Mouse (Mus musculus) neural tube, embryonic 10.5 days (tissue): ENCODE data around the gene H6pd.

Experiments
- DNase-seq: peaks from one replicate; pipeline ENCODE4 v3.0.0-alpha.2; 2017; ENCODE audit warnings: low spot score; ENCODE audit errors: extremely low spot score

The H6pd gene

GRCm38 (mm10) chr4:149999510-149999900 lies 9.3 kb downstream of the H6pd start:
- no peak for DNase-seq

DNA sequence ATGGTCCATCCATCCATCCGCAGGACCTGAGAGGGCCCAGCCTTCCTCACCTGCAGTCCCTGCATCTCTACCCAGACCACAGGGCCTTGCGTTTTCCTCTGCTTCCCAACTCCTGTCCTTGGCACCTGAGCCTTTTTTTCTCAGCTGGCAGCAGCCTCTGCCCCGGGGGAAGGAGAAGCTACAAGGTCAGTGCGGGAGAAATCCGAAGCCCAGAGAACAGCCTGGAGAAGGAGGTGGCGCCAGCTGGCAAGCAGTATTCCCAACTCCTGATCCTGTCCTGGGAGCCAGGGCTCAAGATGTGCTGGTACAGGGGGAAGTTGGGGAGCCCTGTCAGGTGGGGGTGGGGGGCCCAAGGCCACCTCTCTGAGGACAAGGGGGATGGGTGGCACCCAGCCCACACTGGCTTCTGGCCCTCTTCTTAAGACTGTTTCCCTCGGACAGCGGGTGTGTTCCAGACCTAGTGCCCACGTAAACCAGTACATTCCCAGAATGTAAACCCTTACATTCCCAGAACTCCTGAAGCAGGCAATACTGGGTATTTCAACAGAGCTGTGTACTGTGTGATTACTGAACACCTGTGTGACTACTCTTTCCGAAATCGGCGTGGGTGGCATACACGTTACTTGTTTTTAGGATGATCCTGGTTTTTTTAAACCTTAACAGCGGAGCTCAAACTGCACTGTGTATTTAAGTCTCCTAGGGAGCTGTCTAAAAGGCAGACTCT lies 9.9 kb downstream of the H6pd start:
- no peak for DNase-seq

DNA sequence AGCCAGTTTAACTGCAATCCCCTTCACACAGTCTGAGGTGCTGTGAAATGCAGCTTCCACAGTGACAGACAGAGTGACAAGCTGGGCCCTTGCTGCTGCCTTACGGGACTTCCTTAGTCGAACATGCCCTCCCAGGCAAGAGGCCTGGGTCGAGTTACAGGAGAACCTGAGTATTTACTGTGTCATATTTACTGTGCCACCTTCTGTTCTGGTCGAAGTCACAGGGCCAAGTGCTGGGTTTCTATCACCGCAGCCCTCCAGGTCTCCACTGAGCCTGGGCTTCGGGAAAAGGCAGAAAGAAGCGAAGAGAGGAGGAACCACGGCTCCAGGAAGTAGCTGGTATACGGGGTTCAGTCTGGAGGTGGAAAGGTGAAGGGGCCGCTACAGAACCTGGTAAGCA lies 10.8 kb downstream of the H6pd start:
- DNase-seq, result no peak

GRCm38 (mm10) chr4:149996440-149996839 lies 12.4 kb downstream of the H6pd start:
- no peak for DNase-seq

GRCm38 (mm10) chr4:149995911-149996310 lies 12.9 kb downstream of the H6pd start:
- DNase-seq, result no peak

GRCm38 (mm10) chr4:149994218-149994617 lies 14.6 kb downstream of the H6pd start:
- no peak for DNase-seq

DNA sequence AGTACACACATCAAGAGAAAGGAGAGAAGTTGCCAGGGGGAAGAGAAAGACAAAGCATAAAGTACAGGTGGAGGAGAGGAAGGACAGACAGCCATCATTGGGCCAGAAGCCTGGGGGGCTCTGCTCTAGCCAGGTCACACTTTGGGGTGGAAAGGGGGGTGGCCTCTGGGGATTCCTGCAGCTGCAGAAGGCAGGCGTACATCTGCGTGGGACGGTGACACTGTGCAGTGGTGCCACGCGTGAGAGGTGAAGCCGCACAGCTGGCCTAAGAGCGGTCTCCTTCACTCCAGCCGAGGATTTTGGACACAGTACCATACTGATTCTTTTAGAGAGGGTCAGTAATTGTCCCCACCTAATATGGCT lies 16.2 kb downstream of the H6pd start:
- DNase-seq, result no peak

- DNase-seq, result no peak
These were observed 16.8 kb downstream of the H6pd start for GRCm38 (mm10) chr4:149991755-149992669.

DNA sequence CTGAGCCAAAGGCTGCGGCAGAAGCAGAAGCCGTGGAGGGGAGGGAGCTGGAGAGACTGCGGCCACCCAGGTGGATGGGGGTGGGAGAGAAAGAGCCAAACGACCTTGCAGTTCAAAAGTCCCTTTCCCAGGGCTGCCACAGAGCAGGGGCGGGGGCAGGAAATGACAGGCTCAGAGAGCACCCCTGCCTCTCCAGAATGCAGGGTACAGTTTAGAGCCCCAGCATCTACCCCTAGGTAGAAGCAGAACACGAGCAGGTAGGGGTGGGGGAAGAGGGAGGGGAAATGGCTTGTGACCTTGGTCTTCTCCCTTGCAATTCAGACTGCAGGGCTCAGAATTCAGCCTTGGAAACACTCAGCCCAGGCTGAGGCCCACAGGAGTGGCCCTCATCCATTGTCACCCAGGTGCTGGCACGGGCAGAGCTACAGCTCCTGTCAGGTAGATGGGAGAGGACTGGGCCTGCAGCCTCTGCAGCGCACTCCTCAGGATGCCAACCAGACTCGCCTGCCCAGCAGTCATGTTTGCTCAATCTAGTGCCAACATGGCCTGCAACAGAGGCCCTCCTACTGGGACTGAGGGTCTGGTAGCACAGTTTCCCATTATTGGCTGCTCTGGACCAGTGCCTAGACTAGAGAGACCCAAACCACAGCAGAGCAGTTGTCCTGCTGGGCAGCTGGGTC lies 17.7 kb downstream of the H6pd start:
- DNase-seq, result no peak

- peak; percentile 50 for DNase-seq
These were observed 18.4 kb downstream of the H6pd start for GRCm38 (mm10) chr4:149990212-149990953.

DNA sequence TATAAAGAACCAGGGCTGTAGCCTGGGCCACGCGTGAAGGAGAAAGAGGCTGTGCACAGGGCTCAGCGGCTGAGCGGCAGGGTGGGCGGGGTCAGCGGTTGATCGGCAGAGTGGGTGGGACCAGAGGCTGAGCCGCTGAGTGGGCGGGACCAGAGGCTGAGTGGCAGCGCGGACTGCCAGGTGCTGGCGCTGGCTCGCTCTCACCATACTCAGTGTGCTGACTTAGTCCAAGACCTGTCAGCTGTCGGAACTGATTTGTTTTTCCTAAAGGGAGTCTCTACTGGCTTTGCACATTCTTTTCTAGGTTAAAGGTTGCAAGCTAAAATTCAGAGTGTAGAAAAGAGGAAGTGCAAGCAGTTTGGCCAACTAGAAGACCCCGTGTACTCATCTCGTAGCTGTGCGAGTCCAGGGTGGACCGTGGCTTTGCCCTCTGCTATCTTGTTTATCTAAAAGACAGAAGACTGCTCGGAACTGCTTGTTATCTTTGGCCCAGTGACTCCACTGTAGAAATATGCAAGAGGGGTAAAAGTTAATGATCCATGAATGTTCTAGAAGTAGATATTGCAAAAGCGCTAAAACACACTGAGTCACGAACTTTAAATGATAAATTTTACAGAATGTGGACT lies 19.8 kb downstream of the H6pd start:
- DNase-seq, result peak; percentile 76

DNA sequence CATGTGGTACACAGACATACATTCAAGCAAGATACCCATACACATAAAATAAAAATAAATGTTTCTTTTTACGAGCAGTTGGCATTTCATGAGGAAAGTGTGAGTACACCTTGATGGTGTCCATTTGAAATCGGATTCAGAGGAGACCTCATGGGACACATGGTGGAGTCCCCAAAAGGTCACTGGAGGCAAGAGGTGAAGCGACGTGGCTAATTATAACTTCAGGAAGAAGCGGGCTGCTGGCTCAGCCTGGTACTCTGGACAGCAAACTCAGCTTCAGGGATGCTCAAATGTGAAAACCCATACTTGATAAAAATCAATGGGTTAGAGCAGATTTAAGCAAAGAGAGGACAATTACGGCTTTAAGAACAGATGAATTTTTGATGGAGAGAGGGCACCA lies 20.5 kb downstream of the H6pd start:
- no peak for DNase-seq

DNA sequence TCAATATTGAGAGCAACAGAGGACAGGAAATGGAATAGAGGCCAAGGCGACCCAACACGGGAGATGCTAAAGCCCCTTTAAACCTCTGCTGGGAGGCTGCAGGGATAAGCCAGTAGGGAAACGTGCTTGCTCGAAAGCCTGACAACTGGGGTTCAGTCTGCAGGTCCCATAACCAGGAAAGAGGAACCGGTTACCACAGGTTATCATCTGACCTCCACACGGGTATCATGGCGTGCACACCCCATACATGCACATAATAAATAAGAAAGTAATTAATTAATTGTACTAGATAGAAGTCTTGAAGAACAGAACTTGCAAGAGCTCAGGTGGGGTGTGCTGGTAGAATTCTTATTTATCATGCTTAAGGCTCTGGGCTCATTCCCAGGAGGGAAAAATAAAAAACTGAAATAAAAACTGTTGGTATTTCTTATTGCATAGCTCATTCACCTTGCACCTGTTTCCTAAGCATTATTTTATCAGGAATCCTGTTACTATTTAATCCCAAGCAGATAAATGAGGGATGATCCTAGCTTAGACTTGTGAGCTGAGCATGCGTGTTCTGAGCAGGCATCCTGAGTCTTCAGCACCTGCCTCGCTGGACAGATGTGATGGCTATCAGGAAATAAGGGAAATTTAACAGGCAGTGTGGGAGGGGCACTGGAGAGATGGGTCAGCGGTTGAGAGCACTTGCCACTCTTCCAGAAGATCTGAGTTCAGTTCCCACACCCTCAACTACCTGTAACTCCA lies 22.0 kb downstream of the H6pd start:
- DNase-seq, result no peak

DNA sequence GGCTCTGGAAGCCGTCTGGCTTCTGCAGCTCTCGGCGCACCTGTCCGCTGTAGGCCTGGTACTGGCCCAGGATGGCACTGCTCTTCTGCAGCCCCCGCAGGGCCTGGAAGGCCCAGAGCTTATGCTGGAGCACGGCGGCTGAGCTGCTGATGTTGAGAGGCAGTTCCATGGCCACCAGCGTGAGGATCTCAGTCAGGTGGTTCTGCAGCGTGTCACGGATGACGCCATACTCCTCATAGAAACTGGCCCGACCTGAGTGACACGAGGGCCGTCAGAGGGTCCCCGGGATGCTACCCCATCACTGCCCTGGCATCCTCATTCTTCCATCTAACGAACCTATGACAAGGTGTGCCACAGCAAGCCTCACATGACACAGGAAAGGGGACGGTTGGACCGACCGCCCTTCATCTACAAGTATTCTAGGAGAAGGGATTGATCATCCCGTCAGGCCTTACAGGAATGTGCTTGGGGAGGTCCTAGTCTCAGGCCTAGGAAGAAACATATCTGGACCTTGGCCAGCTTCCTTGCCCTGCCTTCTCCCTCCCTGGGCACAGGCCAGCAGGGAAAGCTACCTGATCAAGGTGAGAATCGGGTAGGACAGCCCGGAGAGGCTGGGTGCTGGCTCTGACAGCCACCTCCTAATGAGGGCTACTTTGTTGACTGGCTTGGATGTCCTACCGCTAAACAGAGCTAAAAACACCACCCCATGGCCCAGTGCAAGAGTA lies 24.7 kb downstream of the H6pd start:
- no peak for DNase-seq

DNA sequence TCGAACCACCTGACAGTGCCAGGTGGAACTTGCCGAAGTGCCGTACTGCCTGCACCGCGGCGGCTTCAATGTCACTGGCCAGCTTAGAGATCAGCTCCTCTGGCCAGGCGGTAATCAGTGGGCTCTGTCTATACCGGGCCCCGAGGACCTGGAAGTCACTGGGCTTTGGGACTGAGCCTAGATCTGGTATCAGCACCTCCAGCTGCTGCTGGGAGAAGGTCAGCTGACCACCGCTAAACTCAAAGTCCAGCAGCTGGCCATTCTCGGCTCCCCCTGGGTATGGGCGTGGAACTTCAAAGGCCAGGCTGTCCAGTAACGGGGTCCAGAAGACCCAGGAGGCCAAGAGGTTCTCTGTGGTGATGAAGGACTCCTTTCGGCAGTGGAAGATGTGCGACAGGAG lies 26.7 kb downstream of the H6pd start:
- no peak for DNase-seq

GRCm38 (mm10) chr4:149979819-149980308 lies 29.0 kb downstream of the H6pd start:
- DNase-seq, result peak; percentile 91

- no peak for DNase-seq
These were observed 30.0 kb downstream of the H6pd start for GRCm38 (mm10) chr4:149978820-149979219.

DNA sequence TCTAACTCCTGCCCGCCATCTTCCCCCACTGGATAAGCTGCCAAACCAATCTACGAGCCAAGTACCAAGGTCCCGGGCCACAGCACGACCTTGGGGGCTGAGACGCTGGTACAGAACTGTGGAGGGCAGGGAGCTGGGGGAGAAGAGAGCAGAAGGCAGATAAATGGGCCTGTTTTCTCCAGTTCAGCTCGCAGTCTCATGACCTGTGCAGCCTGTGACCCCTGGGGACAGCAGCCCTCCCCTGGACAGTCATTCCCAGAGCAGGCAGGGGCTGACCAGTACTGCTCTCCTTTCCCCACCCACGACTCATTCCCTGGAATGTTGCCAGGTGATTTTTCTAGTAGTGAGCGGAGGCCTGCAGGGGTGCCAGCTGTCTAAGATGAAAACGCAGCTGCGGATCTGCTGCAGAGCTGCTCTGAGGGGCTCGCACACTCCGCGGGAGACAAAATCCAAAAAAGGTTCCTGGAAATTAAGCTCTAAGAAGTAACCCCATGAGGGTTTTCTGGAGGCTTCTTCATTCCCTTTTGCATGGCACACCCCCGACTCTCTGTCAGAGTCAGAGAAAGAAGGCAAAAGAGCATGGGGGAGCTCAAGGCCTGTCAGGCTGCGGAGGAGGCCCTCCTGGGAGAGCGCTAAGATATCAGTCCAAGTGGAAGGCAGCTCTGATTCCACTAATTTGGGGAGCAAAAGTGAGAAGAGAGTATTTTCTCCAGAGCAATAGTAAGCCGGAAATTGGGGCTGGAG lies 30.9 kb downstream of the H6pd start:
- DNase-seq, result no peak

- no peak for DNase-seq
These were observed 31.6 kb downstream of the H6pd start for GRCm38 (mm10) chr4:149977181-149977580.
